Mouse (Mus musculus): Measurements from ENCODE around the gene Mum1. TPM values are rescaled to one million over a fixed set of nuclear protein-coding genes. Genes with fewer than 3 reads are reported as not detected.

Mum1 gene
- polyA plus RNA-seq, 1 experiment from 2014 or later = 94.7 TPM

DNA sequence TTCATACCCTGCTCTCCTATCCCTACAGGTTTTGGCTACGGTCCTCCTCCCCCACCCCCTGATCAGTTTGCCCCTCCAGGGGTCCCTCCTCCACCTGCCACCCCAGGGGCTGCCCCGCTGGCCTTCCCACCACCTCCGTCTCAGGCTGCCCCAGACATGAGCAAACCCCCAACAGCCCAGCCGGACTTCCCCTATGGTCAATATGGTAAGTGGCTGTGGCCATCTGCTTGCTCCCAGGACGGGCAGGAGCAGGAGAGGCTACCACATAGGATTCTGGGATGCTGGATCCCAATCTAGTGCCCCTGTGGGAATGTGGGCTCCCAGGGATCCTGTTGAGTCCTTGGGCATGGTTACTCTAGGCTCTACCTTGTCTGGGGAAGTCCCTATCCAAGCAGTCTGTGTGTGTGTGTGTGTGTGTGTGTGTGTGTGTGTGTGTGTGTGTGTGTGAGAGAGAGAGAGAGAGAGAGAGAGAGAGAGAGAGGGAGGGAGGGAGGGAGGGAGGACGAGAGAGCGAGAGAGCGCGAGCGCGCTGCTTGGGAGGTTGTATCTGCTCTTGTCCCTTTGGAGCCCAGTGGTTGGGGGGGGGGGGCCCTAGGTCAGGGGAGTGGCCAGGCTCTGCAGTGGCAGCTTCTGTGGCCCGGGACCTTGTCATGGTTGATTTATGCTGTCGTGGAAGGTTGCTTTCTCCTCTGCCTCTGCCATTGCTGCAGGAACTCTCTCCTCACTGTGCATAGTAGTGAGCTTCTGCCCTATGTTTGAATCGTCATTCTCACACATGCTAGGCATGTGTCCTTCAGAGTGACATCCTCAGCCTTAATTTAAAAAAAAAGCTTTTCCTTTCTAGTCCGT is 59.2 kb downstream of the Mum1 start:
- Histone ChIP-seq H3K4me2 (replicated peaks) (no peak overlapping the region), H3K9me3 (no peaks in the 10 kb centered on the region), H3K27me3 (no peaks in the 10 kb centered on the region), H3K36me3 (peaks cover 88% of the 10 kb centered on the region), H3K4me1 (no peaks in the 10 kb centered on the region), H3K4me3 (no peak overlapping the region), H3K9ac (no peak overlapping the region), H3K27ac (no peak overlapping the region)
- no peak for ATAC-seq (ENCODE audit: low FRiP score, low read depth)
- 78% methylated on average over 15 of the region's 15 CpGs for WGBS

DNA sequence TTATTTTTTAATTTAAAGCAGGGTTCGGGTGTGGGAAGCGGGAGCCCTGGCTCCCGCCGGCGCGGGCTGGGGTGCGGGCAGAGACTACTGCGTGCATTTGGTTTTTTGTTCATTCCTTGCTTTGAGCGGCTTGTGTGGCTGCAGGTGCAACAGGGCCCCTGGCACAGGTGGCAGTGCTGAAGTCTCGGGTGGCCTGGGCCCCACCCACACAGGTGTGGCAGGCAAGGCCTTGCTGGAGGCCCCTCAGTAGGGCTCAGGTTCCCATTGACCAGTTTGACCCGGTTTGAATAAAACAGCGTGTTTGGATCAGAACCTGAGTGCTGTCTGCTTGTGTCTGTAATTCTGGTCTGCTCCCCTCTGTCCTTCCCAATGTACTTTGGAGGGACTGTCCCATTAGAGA is 61.9 kb downstream of the Mum1 start:
- Histone ChIP-seq H3K4me2 (replicated peaks) (no peak overlapping the region), H3K27me3 (no peaks in the 10 kb centered on the region), H3K4me1 (peaks cover 4% of the 10 kb centered on the region), H3K9ac (no peak overlapping the region), H3K36me3 (peaks cover 62% of the 10 kb centered on the region), H3K27ac (no peak overlapping the region; the same call in 1 of the 2 replicates), H3K4me3 (no peak overlapping the region), H3K9me3 (no peaks in the 10 kb centered on the region)
- ATAC-seq (ENCODE audit: low FRiP score, low read depth) = no peak
- WGBS = 91% methylated on average over 12 of the region's 12 CpGs

DNA sequence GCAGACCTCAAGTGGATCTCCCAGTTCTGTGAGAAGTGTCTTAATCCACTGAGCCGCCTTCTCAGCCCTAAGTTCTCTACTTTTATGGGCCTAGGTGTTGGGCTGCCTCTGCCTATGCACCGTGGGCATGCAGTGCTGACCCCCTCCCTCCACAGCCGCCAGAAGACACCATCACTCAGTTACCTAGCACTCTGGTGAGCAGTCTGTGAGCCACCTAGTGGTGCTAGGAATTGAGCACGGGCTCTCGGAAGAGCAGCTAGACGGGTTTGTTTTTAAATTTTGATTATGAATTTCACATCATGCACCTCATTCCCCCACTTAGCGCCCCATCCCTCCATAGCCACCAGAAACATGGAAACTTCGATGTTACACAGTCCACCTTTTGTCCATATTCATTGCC is 62.4 kb downstream of the Mum1 start:
- Histone ChIP-seq H3K4me1 (peaks cover 10% of the 10 kb centered on the region), H3K9me3 (no peaks in the 10 kb centered on the region), H3K9ac (no peak overlapping the region), H3K36me3 (peaks cover 62% of the 10 kb centered on the region), H3K27ac (no peak overlapping the region), H3K4me3 (no peak overlapping the region), H3K4me2 (replicated peaks) (no peak overlapping the region), H3K27me3 (no peaks in the 10 kb centered on the region)
- 70% methylated on average over 8 of the region's 8 CpGs for WGBS
- ATAC-seq (ENCODE audit: low FRiP score, low read depth) = no peak

DNA sequence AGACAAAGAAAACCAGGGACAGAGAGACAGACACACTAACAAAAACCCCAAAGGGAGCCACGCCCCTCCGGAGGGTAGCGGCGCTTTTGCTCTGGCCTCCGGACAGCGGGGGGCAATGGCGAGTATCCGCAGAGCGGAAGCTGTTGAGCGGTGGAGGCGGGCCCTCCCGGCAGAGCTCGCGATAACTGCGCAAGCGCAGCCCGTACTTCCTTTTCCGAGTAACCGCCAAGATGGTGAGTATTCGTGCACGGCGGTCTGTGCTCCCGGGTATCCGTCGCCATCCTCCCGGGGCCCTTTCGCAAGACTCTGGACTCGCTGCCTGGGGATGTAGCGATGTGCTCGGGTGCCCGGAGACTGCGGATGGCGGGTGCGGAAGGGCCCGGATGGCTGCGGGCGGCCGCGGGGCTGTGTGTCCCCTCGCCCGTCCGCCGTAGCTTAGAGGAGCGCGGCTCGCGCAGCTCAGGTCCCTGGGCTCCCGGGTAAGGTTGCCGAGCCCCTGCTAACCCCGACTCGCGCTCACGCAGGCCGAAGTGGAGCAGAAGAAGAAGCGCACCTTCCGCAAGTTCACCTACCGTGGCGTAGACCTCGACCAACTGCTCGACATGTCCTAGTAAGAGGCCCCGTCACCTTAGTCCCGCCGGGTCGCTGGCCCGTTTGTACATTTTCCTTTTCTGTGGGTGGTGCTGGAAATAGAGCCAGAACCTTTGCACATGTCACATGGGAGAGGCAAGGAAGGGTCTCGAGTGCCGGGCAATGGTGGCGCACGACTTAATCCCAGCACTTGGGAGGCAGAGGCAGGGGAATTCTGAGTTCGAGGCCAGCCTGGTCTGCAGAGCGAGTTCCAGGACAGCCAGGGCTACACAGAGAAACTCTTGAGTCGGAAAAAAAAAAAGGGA is 66.3 kb downstream of the Mum1 start, which contains the start of gene Rps15:
TSS of gene Rps15 (plus strand) at position 203 of the 896 bp plus-strand sequence.
- H3K4me1 ChIP-seq = peaks cover 39% of the 10 kb centered on the region
- H3K27ac ChIP-seq = peak within 1 kb of the TSS; percentile 95
- H3K9me3 ChIP-seq = no peaks in the 10 kb centered on the region
- under 1% methylated on average over 72 of the region's 72 CpGs for WGBS
- H3K4me3 ChIP-seq = peak within 1 kb of the TSS; percentile 99
- H3K36me3 ChIP-seq = peaks cover 39% of the 10 kb centered on the region
- H3K9ac ChIP-seq = peak within 1 kb of the TSS; percentile 100
- ATAC-seq (ENCODE audit: low FRiP score, low read depth) = peak; percentile 84
- H3K27me3 ChIP-seq = peaks cover 10% of the 10 kb centered on the region
- peak within 1 kb of the TSS; percentile 99 for H3K4me2 ChIP-seq (replicated peaks)

DNA sequence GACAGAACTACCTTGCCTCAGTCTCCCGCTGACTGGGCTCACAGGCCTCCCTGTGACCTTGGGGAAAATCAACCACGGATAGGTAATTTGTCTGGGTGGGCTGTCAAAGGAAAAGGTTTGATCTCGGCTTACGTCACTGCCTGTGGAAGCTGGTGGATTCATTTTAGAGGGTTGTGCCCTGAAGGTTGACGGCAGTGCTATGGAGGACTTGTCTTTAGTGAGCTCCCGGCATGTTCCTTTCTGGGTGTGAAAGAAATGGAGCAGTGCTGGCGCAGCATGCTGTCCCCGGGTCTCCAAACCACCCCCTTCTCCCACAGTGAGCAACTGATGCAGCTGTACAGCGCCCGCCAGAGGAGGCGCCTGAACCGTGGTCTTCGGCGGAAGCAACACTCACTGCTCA is 67.1 kb downstream of the Mum1 start:
- Histone ChIP-seq H3K4me2 (replicated peaks) (peak overlapping the region; percentile 99), H3K27ac (peak overlapping the region; percentile 95; the same call in 1 of the 2 replicates), H3K36me3 (peaks cover 32% of the 10 kb centered on the region), H3K4me1 (peaks cover 39% of the 10 kb centered on the region), H3K9me3 (no peaks in the 10 kb centered on the region), H3K9ac (peak overlapping the region; percentile 100), H3K27me3 (peaks cover 18% of the 10 kb centered on the region), H3K4me3 (peak overlapping the region; percentile 99)
- no peak for ATAC-seq (ENCODE audit: low FRiP score, low read depth)
- 33% methylated on average over 14 of the region's 14 CpGs for WGBS

Small RNAs within 50 kb of the gene (microRNA-seq; reads per million reads assigned to microRNA genes)
- not detected for gene Mir6911

Other genes starting within 250 kb of the Mum1 start
- 16.0 and 19.5 TPM in 2 replicates for gene Tmem259, start 242.1 kb upstream of the Mum1 start, polyA plus RNA-seq (2015; fragmentation: Nextera tagmentation; extraction: Ambion mirVana)
- 287 and 299 TPM in 2 replicates for gene Cnn2, start 237.8 kb upstream of the Mum1 start, polyA plus RNA-seq (2015; fragmentation: Nextera tagmentation; extraction: Ambion mirVana)
- gene Abca7, start 229.9 kb upstream of the Mum1 start, polyA plus RNA-seq (2015; fragmentation: Nextera tagmentation; extraction: Ambion mirVana) = 1.8 and 1.9 TPM in 2 replicates
- 7.3 and 7.6 TPM in 2 replicates for gene Arhgap45, start 209.8 kb upstream of the Mum1 start, polyA plus RNA-seq (2015; fragmentation: Nextera tagmentation; extraction: Ambion mirVana)
- gene Polr2e, start 186.6 kb upstream of the Mum1 start, polyA plus RNA-seq (2015; fragmentation: Nextera tagmentation; extraction: Ambion mirVana) = 244 and 254 TPM in 2 replicates
- 462 and 477 TPM in 2 replicates for gene Gpx4, start 179.3 kb upstream of the Mum1 start, polyA plus RNA-seq (2015; fragmentation: Nextera tagmentation; extraction: Ambion mirVana)
- 13.5 and 15.2 TPM in 2 replicates for gene Sbno2, start 120.9 kb upstream of the Mum1 start, polyA plus RNA-seq (2015; fragmentation: Nextera tagmentation; extraction: Ambion mirVana)
- gene Stk11, start 110.6 kb upstream of the Mum1 start, polyA plus RNA-seq (2015; fragmentation: Nextera tagmentation; extraction: Ambion mirVana) = 17.1 and 17.4 TPM in 2 replicates
- 456 and 475 TPM in 2 replicates for gene Atp5d, start 87.8 kb upstream of the Mum1 start, polyA plus RNA-seq (2015; fragmentation: Nextera tagmentation; extraction: Ambion mirVana)
- 7.4 and 8.1 TPM in 2 replicates for gene Cbarp, start 85.6 kb upstream of the Mum1 start, polyA plus RNA-seq (2015; fragmentation: Nextera tagmentation; extraction: Ambion mirVana)
- 22.9 and 23.2 TPM in 2 replicates for gene Midn, start 78.2 kb upstream of the Mum1 start, polyA plus RNA-seq (2015; fragmentation: Nextera tagmentation; extraction: Ambion mirVana)
- gene Cirbp, start 60.4 kb upstream of the Mum1 start, polyA plus RNA-seq (2015; fragmentation: Nextera tagmentation; extraction: Ambion mirVana) = 149 and 194 TPM in 2 replicates
- 9.7 and 11.0 TPM in 2 replicates for gene 1600002K03Rik, start 53.5 kb upstream of the Mum1 start, polyA plus RNA-seq (2015; fragmentation: Nextera tagmentation; extraction: Ambion mirVana)
- 39.5 and 40.4 TPM in 2 replicates for gene Efna2, start 47.0 kb upstream of the Mum1 start, polyA plus RNA-seq (2015; fragmentation: Nextera tagmentation; extraction: Ambion mirVana)
- gene Ndufs7, start 22.7 kb downstream of the Mum1 start, polyA plus RNA-seq (2015; fragmentation: Nextera tagmentation; extraction: Ambion mirVana) = 298 and 306 TPM in 2 replicates
- gene Gamt, start 34.6 kb downstream of the Mum1 start, polyA plus RNA-seq (2015; fragmentation: Nextera tagmentation; extraction: Ambion mirVana) = 57.1 and 58.4 TPM in 2 replicates
- gene Dazap1, start 35.1 kb downstream of the Mum1 start, polyA plus RNA-seq (2015; fragmentation: Nextera tagmentation; extraction: Ambion mirVana) = 64.9 and 67.9 TPM in 2 replicates
- gene Rps15, start 66.0 kb downstream of the Mum1 start, polyA plus RNA-seq (2015; fragmentation: Nextera tagmentation; extraction: Ambion mirVana) = 908 and 936 TPM in 2 replicates
- 3.3 and 3.8 TPM in 2 replicates for gene Apc2, start 69.5 kb downstream of the Mum1 start, polyA plus RNA-seq (2015; fragmentation: Nextera tagmentation; extraction: Ambion mirVana)
- gene 2310011J03Rik, start 94.1 kb downstream of the Mum1 start, polyA plus RNA-seq (2015; fragmentation: Nextera tagmentation; extraction: Ambion mirVana) = 50.7 and 51.2 TPM in 2 replicates
- 4.8 and 6.5 TPM in 2 replicates for gene Pcsk4, start 103.1 kb downstream of the Mum1 start, polyA plus RNA-seq (2015; fragmentation: Nextera tagmentation; extraction: Ambion mirVana)
- 6.1 and 6.3 TPM in 2 replicates for gene Reep6, start 103.5 kb downstream of the Mum1 start, polyA plus RNA-seq (2015; fragmentation: Nextera tagmentation; extraction: Ambion mirVana)
- gene Adamtsl5, start 122.0 kb downstream of the Mum1 start, polyA plus RNA-seq (2015; fragmentation: Nextera tagmentation; extraction: Ambion mirVana) = 2.0 and 2.4 TPM in 2 replicates
- gene Plk5, start 130.0 kb downstream of the Mum1 start, polyA plus RNA-seq (2015; fragmentation: Nextera tagmentation; extraction: Ambion mirVana) = 1.2 and 2.2 TPM in 2 replicates
- gene Mex3d, start 161.2 kb downstream of the Mum1 start, polyA plus RNA-seq (2015; fragmentation: Nextera tagmentation; extraction: Ambion mirVana) = 9.2 and 9.5 TPM in 2 replicates
- gene Mbd3, start 173.1 kb downstream of the Mum1 start, polyA plus RNA-seq (2015; fragmentation: Nextera tagmentation; extraction: Ambion mirVana) = 276 and 288 TPM in 2 replicates
- gene Uqcr11, start 180.4 kb downstream of the Mum1 start, polyA plus RNA-seq (2015; fragmentation: Nextera tagmentation; extraction: Ambion mirVana) = 443 and 459 TPM in 2 replicates
- 153 and 157 TPM in 2 replicates for gene Tcf3, start 207.2 kb downstream of the Mum1 start, polyA plus RNA-seq (2015; fragmentation: Nextera tagmentation; extraction: Ambion mirVana)

All from limb, embryonic 13.5 days (tissue).